Mouse (Mus musculus) heart, adult 2 months (tissue): ENCODE data around the gene Erbb4. TPM values are rescaled to one million over a fixed set of nuclear protein-coding genes. Genes with fewer than 3 reads are reported as not detected.

Experiments used
- DNase-seq, 2 experiments: peaks; one replicate each; pipeline ENCODE4 v3.0.0; 2021
- H3K27ac ChIP-seq: fragments of 200-600 bp; 2 replicates; pipeline ENCODE4 v1.8.1; 2022
- H3K27me3 ChIP-seq: fragments of 200-500 bp; 2 replicates; pipeline ENCODE4 v1.6.1; 2012; ENCODE audit warnings: mild to moderate bottlenecking, low read length, inconsistent platforms, mixed read lengths; ENCODE audit not compliant: control insufficient read depth, insufficient read depth
- H3K36me3 ChIP-seq: fragments of 200-500 bp; 2 replicates; pipeline ENCODE4 v1.6.1; 2012; ENCODE audit warnings: low read length, inconsistent platforms; ENCODE audit not compliant: control insufficient read depth, insufficient read depth
- H3K4me1 ChIP-seq: fragments of 200-500 bp; 2 replicates; pipeline ENCODE4 v1.6.1; 2011; ENCODE audit warnings: low read length; ENCODE audit not compliant: control insufficient read depth, insufficient read depth
- H3K4me3 ChIP-seq: fragments of 200-600 bp; 2 replicates; pipeline ENCODE4 v1.8.1; 2022
- H3K79me2 ChIP-seq: fragments of 200-500 bp; replicated peaks from 2 replicates; pipeline ENCODE4 v1.6.1; 2012; ENCODE audit warnings: mild to moderate bottlenecking, inconsistent platforms, low read length, moderate library complexity, mixed read lengths; ENCODE audit not compliant: control insufficient read depth, insufficient read depth
- H3K9ac ChIP-seq: fragments of 200-500 bp; 2 replicates; pipeline ENCODE4 v1.6.1; 2012; ENCODE audit warnings: low read depth, mild to moderate bottlenecking, control low read depth, inconsistent platforms, low read length, mixed read lengths
- CTCF ChIP-seq: fragments of 200-600 bp; IDR thresholded peaks from 2 replicates; pipeline ENCODE4 v1.8.1; 2022; ENCODE audit warnings: antibody characterized with exemption, mild to moderate bottlenecking, moderate library complexity
- EP300 ChIP-seq: fragments of 200-500 bp; IDR thresholded peaks from 2 replicates; pipeline ENCODE4 v1.6.1; 2011; ENCODE audit warnings: low read depth, low read length, control low read depth; ENCODE audit not compliant: insufficient read depth
- POLR2A ChIP-seq: fragments of 200-500 bp; IDR thresholded peaks from 2 replicates; pipeline ENCODE4 v1.6.1; 2011; ENCODE audit warnings: mild to moderate bottlenecking, low read depth, low read length, control low read depth; ENCODE audit not compliant: insufficient read depth
- WGBS: fragments of 180-500 bp; shearing (Covaris S2); methylation state at CpG from one replicate; pipeline ENCODE4 v1.1.7; 2018; 5-methylcytosine and 5-hydroxymethylcytosine counted together
- intact Hi-C: fragments of 180-260 bp; cut with DNase I; formaldehyde crosslinking; loops from one replicate; pipeline ENCODE4 v1.15.1; 2025
- polyA plus RNA-seq: library from polyadenylated mRNA; depleted of rRNA; stranded (reverse); fragments of >200 nt; gene quantifications from 2 replicates; pipeline ENCODE4 v1.2.3, GENCODE M21; 2012
- total RNA-seq, 2 experiments: library from RNA; stranded (reverse); gene quantifications; 2 replicates each; pipeline ENCODE4 v1.2.3; 2021

Erbb4 gene
- total and polyA plus RNA-seq, 3 experiments: 2.1 to 13.9 (median 10.3) TPM

DNA sequence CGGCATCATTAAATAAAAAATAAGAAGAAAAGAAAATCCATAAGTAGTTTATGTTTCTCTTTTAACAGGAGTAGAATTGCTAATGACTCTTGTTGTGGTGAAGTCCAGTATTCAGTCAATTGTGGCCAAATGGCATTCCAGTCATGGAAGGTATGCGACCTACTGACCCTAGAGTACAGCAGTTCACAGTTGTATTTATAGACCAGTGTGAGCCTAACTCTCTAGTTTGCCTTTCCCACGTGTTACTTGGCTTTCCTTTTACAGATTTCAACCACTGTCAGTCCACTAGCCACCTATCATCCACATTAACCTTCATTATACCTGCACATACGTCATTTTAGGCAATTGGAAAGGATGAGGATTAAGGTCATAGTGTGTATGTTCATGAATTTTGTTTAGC lies 606.3 kb downstream of the Erbb4 start:
- DNase-seq: no peak
- H3K4me3 ChIP-seq: no peak overlapping the region
- H3K27me3 ChIP-seq: no peaks in the 10 kb centered on the region
- 40% methylated on average over 4 of the region's 4 CpGs for WGBS
- TF ChIP-seq EP300 (no peak), CTCF (no peak), POLR2A (no peak)
- peak overlapping the region; percentile 84 for H3K27ac ChIP-seq
- H3K4me1 ChIP-seq: no peaks in the 10 kb centered on the region; the same call in 1 of the 2 replicates
- intact Hi-C loops: loop anchor here (5.0 kb wide), 1 partner anchor 606 kb away; the partner anchor contains the start of gene Erbb4
- H3K9ac ChIP-seq: no peak overlapping the region
- H3K79me2 ChIP-seq: no peaks in the 10 kb centered on the region
- H3K36me3 ChIP-seq: no peaks in the 10 kb centered on the region

GRCm38 (mm10) chr1:68466390-68466960 lies 641.4 kb downstream of the Erbb4 start:
- Histone ChIP-seq H3K9ac (no peak overlapping the region), H3K27me3 (no peaks in the 10 kb centered on the region), H3K4me3 (no peak overlapping the region), H3K79me2 (no peaks in the 10 kb centered on the region), H3K4me1 (no peaks in the 10 kb centered on the region), H3K27ac (no peak overlapping the region), H3K36me3 (no peaks in the 10 kb centered on the region)
- TF ChIP-seq POLR2A (no peak), EP300 (no peak), CTCF (no peak)
- DNase-seq: no peak
- intact Hi-C loops: no loop called here

GRCm38 (mm10) chr1:68451274-68451673 lies 656.6 kb downstream of the Erbb4 start:
- WGBS: 69% methylated on average over 1 of the region's 1 CpGs
- intact Hi-C loops: no loop called here
- no peak for DNase-seq

DNA sequence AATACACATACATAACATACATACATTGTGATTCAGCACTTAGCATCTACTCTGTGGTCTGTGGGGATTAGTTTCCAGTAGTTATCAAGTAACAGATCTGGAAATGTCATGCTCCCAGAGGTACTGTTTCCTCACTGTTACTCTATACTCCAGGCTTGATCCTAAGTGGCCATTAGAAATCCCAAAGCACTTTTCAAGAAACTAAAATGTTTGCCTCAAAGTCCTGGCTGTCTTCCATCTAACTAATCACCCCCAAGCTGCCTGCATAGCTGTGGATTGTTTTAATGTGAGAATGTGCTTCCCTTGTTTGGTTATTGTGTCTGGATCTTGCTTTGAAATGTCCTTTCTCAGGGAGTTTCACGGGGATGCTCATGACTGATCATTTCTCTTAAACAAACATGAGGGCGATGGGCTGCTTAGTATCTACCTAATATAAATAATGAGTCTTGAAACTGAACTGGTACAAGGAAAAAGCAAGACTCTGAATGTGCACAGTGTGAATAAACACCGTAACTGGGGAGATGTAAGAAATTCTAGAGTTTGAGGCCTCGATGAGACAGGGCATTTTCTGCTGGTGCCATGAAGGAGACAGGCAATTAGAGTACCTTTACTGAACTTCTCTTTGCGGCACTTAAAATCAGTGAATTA lies 683.4 kb downstream of the Erbb4 start:
- no peak overlapping the region for H3K9ac ChIP-seq
- intact Hi-C loops: no loop called here
- no peaks in the 10 kb centered on the region for H3K4me1 ChIP-seq
- DNase-seq: no peak
- TF ChIP-seq POLR2A (no peak), EP300 (no peak), CTCF (no peak)
- H3K4me3 ChIP-seq: no peak overlapping the region
- H3K27ac ChIP-seq: no peak overlapping the region
- no peaks in the 10 kb centered on the region for H3K36me3 ChIP-seq
- H3K79me2 ChIP-seq: no peaks in the 10 kb centered on the region
- H3K27me3 ChIP-seq: no peaks in the 10 kb centered on the region
- WGBS: 75% methylated on average over 5 of the region's 5 CpGs

More at GRCm38 (mm10) chr1:68451274-68451673, 656.6 kb downstream of the Erbb4 start:
- Histone ChIP-seq H3K79me2 (no peaks in the 10 kb centered on the region), H3K27me3 (no peaks in the 10 kb centered on the region), H3K36me3 (no peaks in the 10 kb centered on the region), H3K27ac (no peak overlapping the region), H3K9ac (no peak overlapping the region), H3K4me3 (no peak overlapping the region), H3K4me1 (no peaks in the 10 kb centered on the region)
- TF ChIP-seq CTCF (no peak), POLR2A (no peak), EP300 (no peak)

- intact Hi-C loops: no loop called here
Observed at GRCm38 (mm10) chr1:68401204-68401603, 706.7 kb downstream of the Erbb4 start.

GRCm38 (mm10) chr1:68371531-68371930 lies 736.3 kb downstream of the Erbb4 start:
- DNase-seq: no peak
- no peaks in the 10 kb centered on the region for H3K27me3 ChIP-seq

More at GRCm38 (mm10) chr1:68401204-68401603, 706.7 kb downstream of the Erbb4 start:
- WGBS: 65% methylated on average over 4 of the region's 4 CpGs
- no peaks in the 10 kb centered on the region for H3K36me3 ChIP-seq
- no peaks in the 10 kb centered on the region for H3K27me3 ChIP-seq
- no peak for TF ChIP-seq POLR2A
- no peak for TF ChIP-seq CTCF
- no peak for TF ChIP-seq EP300
- H3K9ac ChIP-seq: no peak overlapping the region
- no peak for DNase-seq
- H3K4me1 ChIP-seq: no peaks in the 10 kb centered on the region
- H3K79me2 ChIP-seq: no peaks in the 10 kb centered on the region
- H3K4me3 ChIP-seq: no peak overlapping the region
- no peak overlapping the region for H3K27ac ChIP-seq

More at GRCm38 (mm10) chr1:68371531-68371930, 736.3 kb downstream of the Erbb4 start:
- no peak overlapping the region for H3K4me3 ChIP-seq
- no peaks in the 10 kb centered on the region for H3K4me1 ChIP-seq
- no peak overlapping the region for H3K27ac ChIP-seq
- no peaks in the 10 kb centered on the region for H3K79me2 ChIP-seq
- no peaks in the 10 kb centered on the region for H3K36me3 ChIP-seq
- TF ChIP-seq EP300 (no peak), POLR2A (no peak), CTCF (no peak)
- intact Hi-C loops: no loop called here
- H3K9ac ChIP-seq: no peak overlapping the region
- 39% methylated on average over 2 of the region's 2 CpGs for WGBS
